Mouse (Mus musculus): Measurements from ENCODE around the gene Lmbr1. TPM values are rescaled to one million over a fixed set of nuclear protein-coding genes. Genes with fewer than 3 reads are reported as not detected.

Lmbr1 gene
- polyA plus RNA-seq, 1 experiment = 0.84 TPM

DNA sequence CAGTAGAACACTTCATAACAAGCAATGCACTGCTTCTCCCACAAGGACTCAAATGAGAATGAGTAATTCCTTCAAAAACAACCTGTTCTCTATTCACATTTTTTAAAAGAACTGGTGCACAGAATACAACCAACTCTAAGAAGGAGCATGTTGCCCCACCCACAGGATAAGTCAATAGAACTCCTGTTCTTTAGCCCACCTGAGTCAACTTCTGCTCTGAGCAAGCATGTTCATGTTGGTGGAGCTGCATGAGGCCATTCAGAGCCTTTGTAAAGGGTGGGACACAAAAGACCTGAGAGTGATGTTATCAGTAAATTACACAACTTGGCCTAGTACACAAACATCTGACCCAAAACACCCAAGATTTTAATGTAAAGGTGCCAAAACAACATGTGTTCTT lies 139.8 kb downstream of the Lmbr1 start:
- H3K4me3 ChIP-seq (ENCODE audit: extremely low read depth, insufficient read depth, insufficient read length) = no peak overlapping the region
- H3K27me3 ChIP-seq (ENCODE audit: control insufficient read depth, insufficient read depth, low read length) = no peaks in the 10 kb centered on the region
- H3K27ac ChIP-seq (ENCODE audit: insufficient read depth, low read length) = no peak overlapping the region
- TF ChIP-seq CTCF (IDR thresholded peaks at IDR 0.05; ENCODE audit: extremely low read depth, insufficient read depth, insufficient read length, insufficient replicate concordance) (no peak), POLR2A (IDR thresholded peaks at IDR 0.05; ENCODE audit: low read depth, low read length) (no peak)
- H3K4me1 ChIP-seq (ENCODE audit: control insufficient read depth, insufficient read depth, insufficient read length) = no peaks in the 10 kb centered on the region
- no peak for DNase-seq (ENCODE audit: low read depth in 1 of 2, low spot score in 2 of 2)
- no peaks in the 10 kb centered on the region for H3K36me3 ChIP-seq (ENCODE audit: control insufficient read depth, insufficient read depth, low read length)

GRCm38 (mm10) chr5:29230481-29230880 lies 147.7 kb downstream of the Lmbr1 start:
- TF ChIP-seq POLR2A (IDR thresholded peaks at IDR 0.05; ENCODE audit: low read depth, low read length) (no peak), CTCF (IDR thresholded peaks at IDR 0.05; ENCODE audit: extremely low read depth, insufficient read depth, insufficient read length, insufficient replicate concordance) (no peak)
- Histone ChIP-seq H3K27ac (ENCODE audit: insufficient read depth, low read length) (no peak overlapping the region), H3K27me3 (ENCODE audit: control insufficient read depth, insufficient read depth, low read length) (no peaks in the 10 kb centered on the region), H3K4me1 (ENCODE audit: control insufficient read depth, insufficient read depth, insufficient read length) (no peaks in the 10 kb centered on the region), H3K36me3 (ENCODE audit: control insufficient read depth, insufficient read depth, low read length) (no peaks in the 10 kb centered on the region), H3K4me3 (ENCODE audit: extremely low read depth, insufficient read depth, insufficient read length) (no peak overlapping the region)
- DNase-seq (ENCODE audit: low read depth in 1 of 2, low spot score in 2 of 2) = no peak
- 53% methylated on average over 2 of the region's 2 CpGs for WGBS

DNA sequence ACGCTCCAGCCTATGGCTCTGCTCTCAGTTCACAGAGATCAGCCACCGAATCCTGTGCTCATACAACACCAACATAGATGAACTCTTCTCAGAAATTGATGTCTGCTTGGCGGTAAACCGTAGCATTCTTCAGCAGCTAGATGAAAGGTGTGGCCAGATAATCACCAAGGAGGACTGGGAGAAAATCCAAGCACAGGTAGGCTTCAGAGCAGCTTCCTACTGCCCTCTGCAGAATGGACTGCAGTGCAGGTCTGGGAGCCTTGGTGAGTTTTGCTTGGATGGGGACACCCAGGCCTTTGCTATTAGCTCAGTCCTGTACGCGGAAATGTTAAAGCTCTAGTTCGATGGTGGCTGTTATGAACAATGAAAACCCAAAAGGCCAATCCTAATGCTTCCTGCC lies 154.1 kb downstream of the Lmbr1 start:
- no peak for TF ChIP-seq POLR2A (IDR thresholded peaks at IDR 0.05; ENCODE audit: low read depth, low read length)
- no peak for TF ChIP-seq CTCF (IDR thresholded peaks at IDR 0.05; ENCODE audit: extremely low read depth, insufficient read depth, insufficient read length, insufficient replicate concordance)
- Histone ChIP-seq H3K4me3 (ENCODE audit: extremely low read depth, insufficient read depth, insufficient read length) (no peak overlapping the region), H3K36me3 (ENCODE audit: control insufficient read depth, insufficient read depth, low read length) (no peaks in the 10 kb centered on the region), H3K27ac (ENCODE audit: insufficient read depth, low read length) (no peak overlapping the region), H3K4me1 (ENCODE audit: control insufficient read depth, insufficient read depth, insufficient read length) (no peaks in the 10 kb centered on the region), H3K27me3 (ENCODE audit: control insufficient read depth, insufficient read depth, low read length) (no peaks in the 10 kb centered on the region)
- DNase-seq (ENCODE audit: low read depth in 1 of 2, low spot score in 2 of 2) = no peak
- 95% methylated on average over 7 of the region's 7 CpGs for WGBS

DNA sequence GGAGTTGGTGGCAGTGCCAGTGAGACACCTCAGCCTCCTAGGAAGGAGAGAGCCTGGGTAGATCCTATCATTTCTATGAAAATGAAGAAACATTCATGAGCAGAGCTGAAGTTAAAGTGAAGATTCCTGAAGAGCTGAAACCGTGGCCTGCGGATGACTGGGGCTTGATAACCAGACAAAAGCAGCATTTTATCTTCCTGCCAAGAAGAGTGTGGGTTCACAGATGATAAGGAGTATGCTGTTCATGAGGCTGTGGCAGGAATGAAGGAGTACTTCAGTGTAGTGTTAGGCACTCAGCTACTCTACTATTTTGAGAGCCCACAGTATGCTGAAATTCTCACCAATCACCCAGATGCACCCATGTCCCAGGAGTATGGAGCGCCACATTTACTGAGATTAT lies 160.2 kb downstream of the Lmbr1 start:
- Histone ChIP-seq H3K36me3 (ENCODE audit: control insufficient read depth, insufficient read depth, low read length) (no peaks in the 10 kb centered on the region), H3K27ac (ENCODE audit: insufficient read depth, low read length) (no peak overlapping the region), H3K4me1 (ENCODE audit: control insufficient read depth, insufficient read depth, insufficient read length) (no peaks in the 10 kb centered on the region), H3K4me3 (ENCODE audit: extremely low read depth, insufficient read depth, insufficient read length) (no peak overlapping the region), H3K27me3 (ENCODE audit: control insufficient read depth, insufficient read depth, low read length) (no peaks in the 10 kb centered on the region)
- 79% methylated on average over 3 of the region's 3 CpGs for WGBS
- TF ChIP-seq POLR2A (IDR thresholded peaks at IDR 0.05; ENCODE audit: low read depth, low read length) = no peak
- no peak for TF ChIP-seq CTCF (IDR thresholded peaks at IDR 0.05; ENCODE audit: extremely low read depth, insufficient read depth, insufficient read length, insufficient replicate concordance)
- no peak for DNase-seq (ENCODE audit: low read depth in 1 of 2, low spot score in 2 of 2)

- no peaks in the 10 kb centered on the region for H3K36me3 ChIP-seq (ENCODE audit: control insufficient read depth, insufficient read depth, low read length)
- WGBS = 86% methylated on average over 4 of the region's 4 CpGs
- TF ChIP-seq POLR2A (IDR thresholded peaks at IDR 0.05; ENCODE audit: low read depth, low read length) (no peak), CTCF (IDR thresholded peaks at IDR 0.05; ENCODE audit: extremely low read depth, insufficient read depth, insufficient read length, insufficient replicate concordance) (no peak)
- H3K4me1 ChIP-seq (ENCODE audit: control insufficient read depth, insufficient read depth, insufficient read length) = no peaks in the 10 kb centered on the region
- no peak for DNase-seq (ENCODE audit: low read depth in 1 of 2, low spot score in 2 of 2)
- no peaks in the 10 kb centered on the region for H3K27me3 ChIP-seq (ENCODE audit: control insufficient read depth, insufficient read depth, low read length)
- no peak overlapping the region for H3K4me3 ChIP-seq (ENCODE audit: extremely low read depth, insufficient read depth, insufficient read length)
- H3K27ac ChIP-seq (ENCODE audit: insufficient read depth, low read length) = no peak overlapping the region
Observed at GRCm38 (mm10) chr5:29211980-29212555, 166.1 kb downstream of the Lmbr1 start.

DNA sequence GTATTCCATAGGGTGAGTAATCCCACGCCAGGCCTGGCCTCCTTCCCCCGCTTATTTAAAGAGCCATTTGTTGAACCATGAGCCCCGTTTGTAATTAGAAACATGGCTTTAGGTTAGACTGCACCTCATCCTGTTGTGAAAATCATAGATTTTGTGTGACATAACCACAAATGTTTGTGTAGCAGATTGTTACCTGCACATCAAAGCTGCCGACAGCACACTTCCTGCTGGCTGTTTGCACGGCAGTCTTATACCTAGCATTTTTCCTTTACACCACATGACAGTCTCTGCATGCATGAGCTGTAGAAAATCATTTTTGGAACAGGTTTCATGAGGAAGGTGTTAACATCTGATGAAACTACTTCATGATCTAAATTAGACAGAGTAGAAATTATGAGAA lies 172.5 kb downstream of the Lmbr1 start:
- H3K27me3 ChIP-seq (ENCODE audit: control insufficient read depth, insufficient read depth, low read length) = no peaks in the 10 kb centered on the region
- 55% methylated on average over 5 of the region's 5 CpGs for WGBS
- DNase-seq (ENCODE audit: low read depth in 1 of 2, low spot score in 2 of 2) = peak in 1 of 2 experiments; percentile 15
- TF ChIP-seq CTCF (IDR thresholded peaks at IDR 0.05; ENCODE audit: extremely low read depth, insufficient read depth, insufficient read length, insufficient replicate concordance) (no peak), POLR2A (IDR thresholded peaks at IDR 0.05; ENCODE audit: low read depth, low read length) (no peak)
- H3K4me1 ChIP-seq (ENCODE audit: control insufficient read depth, insufficient read depth, insufficient read length) = no peaks in the 10 kb centered on the region
- no peak overlapping the region for H3K27ac ChIP-seq (ENCODE audit: insufficient read depth, low read length)
- no peaks in the 10 kb centered on the region for H3K36me3 ChIP-seq (ENCODE audit: control insufficient read depth, insufficient read depth, low read length)
- H3K4me3 ChIP-seq (ENCODE audit: extremely low read depth, insufficient read depth, insufficient read length) = no peak overlapping the region

- Histone ChIP-seq H3K27me3 (ENCODE audit: control insufficient read depth, insufficient read depth, low read length) (peaks cover 2% of the 10 kb centered on the region; the same call in 1 of the 2 replicates), H3K4me3 (ENCODE audit: extremely low read depth, insufficient read depth, insufficient read length) (no peak overlapping the region), H3K27ac (ENCODE audit: insufficient read depth, low read length) (no peak overlapping the region), H3K36me3 (ENCODE audit: control insufficient read depth, insufficient read depth, low read length) (no peaks in the 10 kb centered on the region), H3K4me1 (ENCODE audit: control insufficient read depth, insufficient read depth, insufficient read length) (peaks cover 4% of the 10 kb centered on the region)
- no peak for TF ChIP-seq CTCF (IDR thresholded peaks at IDR 0.05; ENCODE audit: extremely low read depth, insufficient read depth, insufficient read length, insufficient replicate concordance)
- TF ChIP-seq POLR2A (IDR thresholded peaks at IDR 0.05; ENCODE audit: low read depth, low read length) = no peak
- no peak for DNase-seq (ENCODE audit: low read depth in 1 of 2, low spot score in 2 of 2)
- WGBS = 29% methylated on average over 3 of the region's 3 CpGs
Observed at GRCm38 (mm10) chr5:29199868-29200267, 178.3 kb downstream of the Lmbr1 start.

All from spleen, adult 2 months (tissue).